Mouse (Mus musculus) c-Kit-positive CD71-negative TER-119-negative erythroid progenitor cells, embryonic 14.5 days (primary cell): ENCODE measurements around the gene Apopt1.
A peak's percentile ranks its signal among the peaks of the same experiment; 100 is the strongest.

Experiments
- DNase-seq: peaks from one replicate; pipeline ENCODE4 v3.0.0-alpha.2; 2013; ENCODE audit warnings: low read depth

Apopt1 gene

DNA sequence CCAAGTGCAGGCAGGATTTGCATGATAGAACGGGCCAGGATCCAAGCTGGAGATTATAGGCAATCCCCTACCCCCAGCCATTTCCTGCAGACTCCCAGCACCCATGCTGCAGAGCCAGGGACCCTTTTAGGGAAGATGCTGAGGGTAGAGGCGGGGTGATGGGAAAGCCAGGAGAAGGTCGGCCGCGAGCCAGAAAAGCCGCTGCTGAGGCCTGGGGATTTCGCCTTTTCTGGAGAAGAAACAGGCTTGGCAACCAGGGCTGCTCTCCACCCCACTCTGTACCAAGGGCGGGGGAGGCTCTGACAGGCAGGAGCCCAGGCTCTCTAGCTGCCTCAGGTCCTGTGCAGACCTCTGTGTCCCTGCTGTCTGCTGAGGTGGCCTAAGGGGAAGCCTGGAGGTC is 31.8 kb upstream of the Apopt1 start:
- DNase-seq, result no peak

DNA sequence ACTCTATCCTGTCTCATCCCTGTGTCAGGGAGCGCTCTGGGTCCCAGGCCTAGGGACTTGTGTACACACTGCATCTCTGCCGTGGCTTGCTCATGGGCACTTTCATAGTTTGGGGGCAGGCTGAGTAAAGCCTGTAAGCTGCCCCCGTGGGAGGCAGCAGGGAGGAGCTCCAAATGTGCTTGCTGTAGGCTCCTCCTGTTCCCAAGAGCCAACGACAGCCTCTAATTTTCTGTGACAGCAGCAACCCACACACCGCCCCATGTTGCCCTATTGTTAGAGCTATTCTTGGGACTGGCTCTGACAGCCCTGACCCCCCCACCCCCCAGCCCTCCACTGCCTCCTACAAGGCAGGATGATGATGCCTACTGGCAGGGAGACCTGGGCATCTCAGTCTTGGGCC is 31.1 kb upstream of the Apopt1 start:
- no peak for DNase-seq

DNA sequence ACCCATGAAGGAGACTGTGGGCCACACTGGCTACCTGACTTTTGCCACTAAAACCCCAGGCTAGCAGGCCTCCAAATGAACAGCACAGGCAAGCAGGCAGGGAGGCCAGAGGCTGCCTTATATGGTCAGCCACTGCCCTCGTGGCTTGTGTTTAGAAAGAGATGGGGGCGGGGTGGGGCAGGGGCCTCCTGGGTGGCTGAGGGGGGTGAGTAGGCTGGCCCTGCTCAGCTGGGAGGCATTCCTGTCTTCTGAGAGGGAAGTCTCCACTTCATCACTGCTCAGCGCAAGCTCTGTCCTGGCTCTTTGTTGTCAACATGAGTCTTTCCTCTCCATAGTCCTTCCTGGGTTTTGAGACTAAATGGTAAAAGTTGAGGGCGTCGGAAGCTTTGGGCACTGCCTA is 30.3 kb upstream of the Apopt1 start:
- no peak for DNase-seq

DNA sequence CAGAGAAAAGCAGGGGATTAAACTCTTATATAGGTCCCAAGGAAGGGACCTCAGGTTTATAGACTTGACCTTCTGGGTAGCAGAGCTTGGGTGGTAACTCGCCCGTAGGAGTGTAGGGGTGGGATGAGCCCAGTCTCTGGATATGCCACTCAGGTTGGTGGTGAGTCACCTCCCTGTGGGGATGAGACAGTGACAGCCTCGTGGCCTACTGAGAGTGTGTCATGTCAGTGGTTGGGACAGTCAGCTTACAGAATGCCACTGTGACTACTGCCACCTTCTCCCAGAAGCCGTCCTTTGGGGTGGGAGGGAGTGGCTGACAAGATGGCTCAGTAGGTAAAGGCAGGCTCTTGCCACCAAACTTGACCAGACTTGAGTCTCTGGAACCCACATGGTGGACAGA is 26.7 kb upstream of the Apopt1 start:
- DNase-seq, result no peak

DNA sequence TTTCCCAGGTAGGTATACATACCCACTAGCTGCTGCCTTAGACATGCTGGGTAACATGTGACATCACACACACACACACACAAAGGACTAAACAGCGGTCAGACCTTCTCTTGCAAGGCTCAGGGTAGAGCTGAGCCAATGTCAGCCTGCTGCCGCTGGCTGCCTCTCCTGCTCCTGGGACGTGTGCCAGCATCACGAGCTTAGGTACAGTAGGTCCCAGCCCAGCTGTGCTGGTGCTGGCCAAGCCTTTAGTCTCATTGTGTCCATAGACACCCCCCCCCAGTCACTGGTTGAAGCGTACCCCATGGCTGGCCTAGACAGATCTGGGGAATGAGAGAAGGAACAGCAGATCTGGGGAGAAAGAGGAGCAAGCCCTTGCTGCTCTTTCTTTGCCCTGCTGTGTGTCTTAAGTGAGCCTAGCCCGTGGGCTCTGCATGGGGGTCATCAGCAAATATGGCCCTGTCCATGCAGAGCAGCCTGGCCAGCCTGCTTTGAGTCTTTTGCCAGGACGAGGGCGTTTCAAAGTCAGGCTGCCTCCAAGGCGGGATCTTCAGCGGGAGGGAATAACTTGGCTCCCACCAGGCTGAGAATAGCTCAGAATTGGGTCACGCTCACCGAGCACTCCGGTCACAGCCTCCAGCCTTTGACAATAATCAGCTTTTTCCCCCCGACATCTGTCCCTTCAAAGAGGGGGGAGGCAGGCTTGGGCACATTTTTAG is 25.6 kb upstream of the Apopt1 start:
- DNase-seq, result no peak

DNA sequence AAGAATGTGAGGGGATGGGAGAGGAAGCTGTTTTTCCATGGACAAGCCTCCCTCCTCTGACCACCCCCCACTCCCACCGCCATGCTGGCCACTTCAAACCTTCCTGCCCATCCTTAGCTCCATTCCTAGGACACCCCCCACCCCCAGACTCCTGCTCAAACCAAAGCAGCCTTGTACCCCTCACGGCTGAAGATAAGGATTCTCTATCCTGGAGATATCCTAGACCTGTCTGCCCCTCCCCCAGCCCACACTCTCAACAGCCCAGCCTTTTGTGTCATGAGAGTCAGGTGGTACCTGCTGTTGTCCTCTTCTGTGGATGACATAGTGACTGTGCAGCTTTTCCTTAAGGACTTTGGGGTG is 25.0 kb upstream of the Apopt1 start:
- no peak for DNase-seq

DNA sequence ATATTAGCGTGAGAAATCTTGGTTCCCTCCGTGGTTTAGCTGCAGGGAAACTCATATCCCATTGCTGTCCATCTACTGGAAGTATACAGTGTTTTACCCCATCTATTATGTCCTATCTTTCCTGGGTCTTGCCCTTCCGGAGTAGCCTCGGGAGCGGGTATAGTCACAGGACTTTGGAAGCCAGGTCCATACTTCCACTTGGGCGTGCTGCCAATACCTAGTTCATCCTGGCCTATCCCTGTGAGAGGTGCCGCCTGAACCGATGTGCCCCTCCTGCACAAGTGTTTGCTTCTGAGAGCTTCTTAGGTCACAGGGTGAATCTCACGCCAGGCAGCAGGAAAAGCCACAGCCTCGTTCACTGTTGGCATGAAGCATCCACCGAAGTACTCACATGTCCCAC is 23.6 kb upstream of the Apopt1 start:
- DNase-seq, result no peak

DNA sequence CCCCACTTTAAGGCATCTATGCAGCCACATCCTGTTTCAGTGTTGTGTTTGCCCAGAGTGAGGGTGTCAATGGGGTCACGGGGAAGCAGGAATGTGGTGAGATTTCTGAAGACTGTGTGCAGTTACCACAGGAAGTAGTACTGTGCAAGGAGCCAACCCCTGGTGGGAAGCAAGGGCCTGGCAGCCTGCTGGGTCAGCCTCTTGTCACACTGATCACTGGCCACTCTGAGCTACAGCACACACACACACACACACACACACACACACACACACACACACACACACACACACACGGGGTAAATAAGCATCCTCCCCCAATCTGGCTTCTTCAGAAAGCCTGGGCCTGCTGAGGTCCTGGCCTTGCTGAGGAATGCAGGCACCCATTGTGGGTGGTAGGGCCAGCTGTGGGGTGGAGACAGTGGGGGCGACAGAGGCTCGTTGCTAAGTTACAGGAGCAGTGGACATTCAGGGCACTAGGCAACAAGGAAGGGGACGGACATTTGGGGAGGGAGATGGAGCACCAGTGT is 21.7 kb upstream of the Apopt1 start:
- DNase-seq, result no peak

DNA sequence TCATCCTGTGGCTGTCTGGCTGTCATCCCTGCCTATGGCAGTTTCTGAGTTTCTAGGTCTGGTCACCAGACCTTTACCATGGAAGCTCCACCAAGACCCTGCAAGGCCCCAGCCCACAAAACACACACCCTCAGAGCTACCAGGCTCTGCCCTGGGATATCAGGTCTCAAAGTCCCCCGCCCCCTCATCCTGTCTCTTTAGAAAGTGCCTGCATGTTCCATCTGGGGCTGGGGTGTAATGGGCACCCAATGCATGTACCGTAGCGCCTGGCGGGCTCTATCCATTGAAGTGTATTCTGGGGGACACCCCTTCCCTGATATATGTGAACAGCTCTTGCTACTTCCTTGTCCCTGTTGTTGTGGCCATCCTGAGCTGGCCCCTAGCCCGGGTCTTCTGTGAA is 20.2 kb upstream of the Apopt1 start:
- DNase-seq, result no peak

DNA sequence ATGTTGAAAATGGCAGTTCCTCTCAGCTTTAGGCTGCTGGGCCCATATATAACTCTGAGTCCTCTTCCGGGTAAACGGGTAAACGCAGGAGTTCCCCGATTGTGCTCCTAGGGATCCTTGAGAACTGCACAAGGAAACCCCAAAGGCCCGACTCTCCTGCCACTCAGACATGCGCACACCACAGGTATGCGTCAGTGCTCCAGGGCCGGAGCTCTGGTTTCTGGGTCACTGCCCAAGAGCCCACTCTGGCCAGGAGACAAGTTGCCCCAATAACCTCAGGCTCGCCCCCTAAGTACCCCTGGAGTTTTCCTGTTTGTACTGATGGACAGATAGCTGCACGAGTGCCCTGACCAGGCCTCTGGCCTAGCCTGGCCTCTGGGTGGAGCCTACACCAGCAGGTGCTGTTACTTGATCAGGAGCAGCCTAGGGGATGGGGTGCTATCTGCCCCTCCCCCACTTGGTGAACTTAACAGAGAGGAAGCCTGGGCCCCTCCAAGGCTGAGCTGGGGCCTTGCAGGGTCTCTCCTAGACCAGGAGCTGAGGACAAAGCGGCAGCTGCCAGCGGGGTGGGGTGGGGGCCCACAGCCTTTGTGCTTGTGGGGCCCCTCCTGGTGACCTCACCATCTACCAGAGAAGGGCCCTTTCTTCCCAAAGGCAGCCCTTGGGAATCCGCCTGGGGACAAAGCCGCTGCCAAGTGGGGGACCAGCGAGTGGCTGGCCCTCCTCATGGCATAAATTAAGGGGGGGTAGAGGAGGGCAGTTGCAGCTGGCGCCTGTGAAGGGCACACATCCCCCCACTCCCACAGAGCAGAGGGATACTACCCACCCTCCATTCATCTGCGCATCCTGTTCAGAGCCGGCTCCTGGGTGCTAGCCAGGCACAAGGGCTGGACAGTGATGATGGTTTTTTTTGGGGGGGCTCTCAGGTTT is 19.5 kb upstream of the Apopt1 start:
- no peak for DNase-seq

DNA sequence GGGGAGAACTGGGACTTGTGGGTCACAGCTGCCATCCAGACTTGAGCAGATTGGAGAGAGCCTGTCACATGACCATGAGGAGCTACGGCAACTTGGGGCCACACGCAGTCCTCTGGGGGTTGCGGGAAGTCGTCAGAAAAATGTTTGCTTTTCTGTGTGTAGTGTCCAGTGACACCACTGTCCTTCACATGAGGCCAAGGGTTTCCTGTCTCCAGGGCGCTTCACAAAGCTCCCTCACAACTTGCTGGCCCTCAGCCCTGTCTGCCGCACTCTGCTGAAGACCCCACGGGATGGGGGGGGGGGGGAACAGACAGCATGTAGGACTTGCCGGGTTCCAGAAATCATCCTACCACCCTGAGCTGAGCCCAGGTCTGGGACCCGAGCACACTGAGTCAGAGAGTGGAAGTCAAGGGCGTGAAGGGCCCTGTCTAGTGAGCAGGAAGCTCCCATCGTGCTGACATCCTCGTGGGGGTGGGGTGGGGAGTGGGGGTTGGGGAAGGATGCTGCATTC is 18.7 kb upstream of the Apopt1 start:
- no peak for DNase-seq

DNA sequence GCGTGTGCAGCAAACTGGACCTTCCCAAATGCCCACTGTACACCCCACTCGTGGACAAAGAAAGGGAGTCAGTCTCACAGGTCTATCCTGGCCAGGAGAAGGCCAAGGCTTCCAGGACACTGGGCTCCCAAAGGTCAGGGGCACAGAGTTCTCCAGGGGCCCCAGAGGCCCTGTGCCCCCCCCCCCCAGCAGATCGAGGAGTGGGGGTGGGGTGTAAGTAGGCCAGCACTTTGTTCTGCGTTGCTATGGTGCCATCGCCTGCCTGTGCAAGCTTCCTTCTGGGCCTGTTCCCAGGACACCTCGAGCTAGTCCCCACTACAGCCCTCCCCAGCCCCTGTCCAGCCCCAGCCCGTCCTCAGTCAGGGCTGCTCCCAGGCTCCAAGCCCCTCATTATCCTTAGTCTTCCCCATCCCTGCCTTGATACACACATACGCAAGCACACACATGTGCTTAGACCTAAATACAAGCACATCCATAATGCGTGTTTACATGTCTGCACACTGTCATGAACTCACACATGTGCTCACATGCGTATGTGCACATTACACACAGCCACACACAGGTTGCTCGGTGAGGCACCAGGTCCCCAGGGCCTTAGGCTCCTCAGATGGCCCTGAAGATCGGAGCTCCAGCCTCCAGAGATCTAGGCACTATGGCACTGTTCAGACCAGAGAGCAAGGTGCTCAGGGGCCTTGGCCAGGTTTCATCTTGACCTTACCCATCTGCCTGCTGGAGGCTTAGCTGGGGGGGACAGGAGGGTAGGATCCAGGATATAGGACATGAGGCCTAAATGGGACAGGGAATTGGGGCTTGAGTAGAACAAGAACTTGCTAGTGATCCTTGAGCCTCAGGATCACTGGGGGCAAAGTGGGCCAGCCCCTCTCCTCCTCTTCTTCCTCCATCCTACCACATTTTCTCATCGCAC is 17.9 kb upstream of the Apopt1 start:
- DNase-seq, result no peak

DNA sequence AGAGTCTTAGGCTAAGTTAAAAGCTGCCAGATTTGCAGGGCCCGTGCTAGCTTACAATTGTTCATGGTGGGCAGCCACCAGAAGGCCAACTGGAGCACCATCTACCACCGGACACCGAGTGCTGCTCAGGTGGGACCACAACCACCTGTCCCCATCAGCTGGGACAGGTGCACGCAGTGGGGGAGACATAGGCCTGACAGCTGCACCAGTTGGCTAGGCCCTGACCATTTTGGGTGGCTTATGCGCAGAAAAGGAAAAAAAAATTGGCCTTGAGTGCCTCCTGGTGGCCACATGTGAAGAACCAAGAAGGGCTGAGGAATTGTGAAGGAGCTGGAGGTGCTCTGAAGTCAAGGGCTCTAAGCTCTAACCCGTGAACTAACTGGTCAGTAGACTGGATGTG is 16.8 kb upstream of the Apopt1 start:
- DNase-seq, result peak; percentile 71

DNA sequence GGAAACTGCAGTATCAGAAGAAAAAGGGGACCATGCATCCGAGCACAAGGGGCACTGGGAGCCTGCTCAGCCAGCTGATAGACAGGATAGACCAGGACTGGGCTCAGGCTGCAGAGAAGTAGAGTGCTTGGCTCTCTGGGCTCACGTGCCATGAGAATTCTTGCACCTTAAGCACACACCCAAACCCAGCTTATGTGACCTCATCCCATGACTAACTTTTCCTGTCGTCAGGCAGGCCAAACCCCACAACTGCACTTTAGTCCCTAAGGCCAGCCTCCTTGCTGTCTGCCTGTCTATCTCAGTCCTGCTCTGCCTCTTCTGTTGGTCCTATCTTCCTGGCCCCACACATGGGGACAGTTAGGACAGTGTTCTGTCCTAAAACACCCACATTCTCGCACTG is 15.4 kb upstream of the Apopt1 start:
- DNase-seq, result no peak

DNA sequence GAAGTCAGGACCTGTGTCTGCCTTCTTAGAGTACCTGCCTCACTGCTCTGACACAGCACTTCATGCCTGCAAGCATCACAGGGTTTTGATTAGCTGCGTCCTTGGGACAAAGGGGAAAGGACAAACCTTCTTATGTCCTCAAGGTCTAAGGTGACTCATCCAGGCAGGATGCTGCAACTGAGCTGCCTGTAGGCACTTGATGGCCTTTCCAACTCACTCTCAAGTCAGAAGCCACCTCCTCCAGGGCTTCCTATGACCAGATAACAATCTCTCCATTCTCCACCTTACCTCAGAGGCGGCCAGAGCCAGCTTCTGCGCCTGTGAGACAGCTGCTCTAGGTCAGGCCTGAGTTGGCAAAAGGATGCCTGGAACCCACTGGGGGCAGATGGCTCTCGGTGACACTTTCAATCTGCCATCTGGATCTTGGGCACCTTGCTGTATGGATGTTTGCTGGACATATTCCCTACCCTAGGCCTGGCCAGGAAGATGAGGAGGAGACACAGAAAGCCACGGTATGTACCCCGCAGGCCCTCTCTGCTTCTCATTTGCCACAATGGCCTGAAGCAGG is 14.6 kb upstream of the Apopt1 start:
- DNase-seq, result no peak

DNA sequence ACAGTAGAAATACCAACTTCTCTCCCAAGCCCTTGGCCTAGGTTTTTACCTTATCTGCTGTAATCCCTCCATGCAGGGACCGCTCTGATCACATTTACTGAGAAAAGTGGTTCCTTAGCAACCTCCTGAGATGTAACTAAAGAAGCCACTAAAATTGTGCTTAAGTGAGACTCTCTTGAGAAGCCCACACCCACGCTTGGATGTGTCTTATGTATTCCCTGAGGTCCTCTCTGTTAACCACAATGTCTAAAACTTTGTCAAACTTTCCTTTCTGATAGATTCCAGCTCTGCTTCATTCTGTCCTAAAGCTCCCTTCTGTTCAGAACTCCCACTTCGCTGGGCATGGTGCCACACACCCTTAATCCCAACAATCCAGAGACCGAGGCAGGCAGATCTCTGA is 13.5 kb upstream of the Apopt1 start:
- DNase-seq, result no peak

DNA sequence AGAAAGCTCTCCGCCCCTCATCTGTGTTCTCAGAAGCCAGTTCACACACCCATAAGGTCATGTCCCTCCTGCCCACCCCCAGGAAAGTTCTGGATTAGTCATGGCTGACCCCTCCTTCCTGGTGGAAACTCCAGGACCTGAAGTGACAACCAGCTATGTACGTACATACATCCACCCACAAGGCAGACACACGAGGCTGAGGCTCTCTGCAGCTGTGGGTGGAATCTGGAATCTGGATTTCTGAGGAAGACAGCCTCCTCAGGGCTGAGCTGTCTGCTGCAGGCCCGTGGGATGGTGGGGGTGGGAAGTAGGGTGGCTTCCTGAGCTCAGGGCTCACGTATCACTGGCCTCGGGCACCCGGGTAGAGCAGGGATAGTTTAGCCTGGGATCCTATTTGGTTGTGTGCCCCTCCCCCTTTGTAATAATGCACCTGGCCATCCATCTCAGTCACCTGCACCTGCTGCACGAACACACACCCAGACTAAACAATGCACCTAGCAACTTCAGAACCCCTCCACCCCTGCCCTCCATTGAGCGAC is 12.1 kb upstream of the Apopt1 start:
- DNase-seq, result no peak

DNA sequence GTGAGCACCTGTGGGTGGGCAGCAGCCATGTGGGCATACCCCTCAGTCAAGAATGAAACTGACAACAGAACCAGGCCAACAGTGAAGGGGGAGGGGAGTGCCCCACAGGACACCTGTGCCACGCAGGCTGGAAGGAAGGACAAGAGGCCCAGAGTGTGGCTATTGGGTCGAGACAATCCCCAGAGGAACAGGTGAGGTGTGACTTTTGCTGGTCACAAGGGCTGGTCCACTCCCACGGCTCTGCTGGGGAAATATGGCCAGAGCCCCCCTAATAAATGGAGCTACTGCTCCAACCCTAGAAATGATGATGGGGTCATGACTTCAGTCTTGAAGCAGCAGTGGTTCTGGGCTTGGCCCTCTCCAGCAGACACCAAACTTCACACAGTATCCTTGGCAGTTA is 9.8 kb upstream of the Apopt1 start:
- DNase-seq, result no peak

DNA sequence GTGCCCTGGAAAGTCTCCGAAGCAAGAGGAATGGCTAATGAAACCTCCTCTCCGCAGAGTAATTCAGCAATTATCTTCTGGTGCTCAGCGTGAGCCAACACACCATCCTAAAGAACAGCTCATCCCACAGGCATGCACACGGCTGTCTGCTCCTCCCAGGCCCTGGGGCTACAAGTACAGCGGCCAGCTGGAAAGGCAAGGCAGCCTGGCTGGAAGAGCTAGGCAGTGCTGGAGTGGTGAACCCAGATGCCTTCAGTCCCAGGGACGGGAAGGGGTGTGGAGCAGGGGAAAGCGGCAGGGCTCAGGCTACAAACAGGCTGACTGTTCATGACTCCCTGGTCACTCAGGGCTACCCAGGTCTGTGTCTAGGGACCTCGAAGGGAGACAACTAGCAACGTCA is 8.5 kb upstream of the Apopt1 start:
- DNase-seq, result no peak

DNA sequence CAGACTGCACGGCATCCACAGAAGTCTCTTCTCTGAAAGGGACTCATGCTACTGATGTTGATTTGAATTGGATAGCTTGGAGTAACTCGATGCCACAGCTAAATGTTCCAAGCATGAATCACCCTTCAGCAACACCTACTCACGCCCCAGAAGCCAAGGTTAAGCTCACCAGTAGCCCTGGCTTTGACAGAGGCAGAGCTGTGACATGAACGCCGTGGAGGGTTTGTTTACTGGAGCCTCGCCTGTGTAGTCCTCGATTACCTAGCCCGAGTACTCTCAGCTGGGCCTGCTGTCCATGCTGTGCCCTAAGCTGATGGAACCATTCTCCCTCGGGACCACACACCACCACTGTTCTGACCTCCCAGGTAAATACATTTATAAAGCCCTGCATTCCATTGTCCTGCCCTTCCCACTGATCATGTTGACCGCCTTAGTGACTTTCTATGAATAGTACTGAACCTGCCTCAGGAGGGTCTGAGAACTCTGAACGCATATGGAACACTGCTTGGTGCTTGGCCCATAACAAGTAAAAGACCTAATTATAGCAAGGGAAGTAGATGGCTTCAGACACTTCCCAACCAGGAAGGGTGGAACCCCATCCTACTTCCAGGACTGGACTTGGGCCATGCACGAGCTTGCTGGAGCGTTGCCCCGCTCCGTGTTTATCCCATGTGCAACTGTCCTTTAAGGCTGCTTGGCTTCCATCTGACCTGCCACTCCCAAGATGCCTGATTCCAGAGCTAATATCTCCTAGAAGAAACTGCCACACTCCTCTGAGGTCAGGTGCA is 7.7 kb upstream of the Apopt1 start:
- DNase-seq, result no peak

DNA sequence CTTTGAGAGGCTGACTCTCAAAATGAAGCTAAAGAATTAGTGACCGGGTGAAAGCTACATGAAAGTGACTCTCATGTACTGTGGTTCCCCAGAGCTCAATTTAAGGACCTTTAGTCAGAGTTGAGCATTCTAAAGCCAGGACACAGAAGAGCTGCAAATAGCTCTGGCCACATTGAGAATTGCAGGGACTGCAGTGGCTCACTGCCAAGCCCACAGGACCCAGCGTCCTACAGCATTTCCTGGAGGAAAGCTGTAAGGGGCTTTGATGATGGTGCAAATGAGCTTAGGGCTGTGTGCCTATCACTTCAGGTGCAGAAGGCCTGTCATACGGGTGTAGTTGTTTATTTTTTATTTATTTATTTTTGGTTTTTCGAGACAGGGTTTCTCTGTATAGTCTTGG is 4.9 kb upstream of the Apopt1 start:
- DNase-seq, result no peak
